Mouse (Mus musculus) thymus, adult 18-20 months (tissue): Measurements from ENCODE around the gene Gys1.
A peak's percentile ranks its signal among the peaks of the same experiment; 100 is the strongest.
"Not testable (repeated sequence)": the region's sequence is repeated elsewhere in the genome, so short reads cannot be mapped to it uniquely, and the experiment has no call there.

Source experiments
- DNase-seq, 2 experiments: peaks; one replicate each; pipeline ENCODE4 v3.0.0; 2022; ENCODE audit warnings: mixed read lengths in 2 of 2

Gene Gys1

DNA sequence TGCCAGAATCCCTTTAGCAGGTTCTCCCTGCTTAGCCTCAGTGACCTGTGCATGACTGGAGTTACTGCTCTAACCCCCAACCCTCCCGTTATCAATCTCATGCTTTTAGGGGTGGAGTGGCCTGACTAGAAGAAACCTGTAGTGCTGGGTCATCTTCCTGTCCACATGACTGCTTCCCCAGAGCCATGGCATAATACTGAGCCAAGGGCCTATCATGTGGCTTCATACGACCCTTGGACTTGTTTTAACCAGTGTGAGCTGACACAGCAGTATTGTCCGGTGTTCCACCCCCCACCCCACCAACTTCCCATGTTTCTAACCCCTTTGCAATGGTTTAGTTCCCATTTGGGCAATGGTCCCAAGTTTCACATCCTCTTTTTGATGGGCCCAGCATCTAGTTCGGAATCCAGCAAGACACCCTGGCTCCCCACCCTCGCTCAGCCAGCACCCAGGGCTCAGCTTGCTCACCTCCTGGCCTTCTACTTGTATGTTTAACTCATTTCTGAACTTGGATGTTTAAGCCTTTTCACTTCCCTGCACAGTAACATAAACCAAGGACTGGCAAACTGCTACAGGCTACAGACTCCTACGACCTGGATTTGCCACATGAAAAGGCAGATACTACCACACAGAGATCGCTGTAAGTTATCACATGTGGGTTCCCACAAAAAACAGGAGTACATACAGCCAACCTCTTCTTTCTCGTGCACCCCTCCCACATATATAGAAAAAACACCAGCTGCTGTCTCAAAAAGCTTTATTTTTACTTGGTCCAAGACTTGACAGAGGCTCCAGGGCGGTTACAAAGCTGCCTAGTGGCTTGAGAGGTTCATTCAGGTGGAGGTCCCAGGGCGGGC, 22.8 kb downstream of the Gys1 start:
- DNase-seq: no peak

GRCm38 (mm10) chr7:45458748-45459563, 24.3 kb downstream of the Gys1 start:
- peak; percentile 66 to 74 for DNase-seq

DNA sequence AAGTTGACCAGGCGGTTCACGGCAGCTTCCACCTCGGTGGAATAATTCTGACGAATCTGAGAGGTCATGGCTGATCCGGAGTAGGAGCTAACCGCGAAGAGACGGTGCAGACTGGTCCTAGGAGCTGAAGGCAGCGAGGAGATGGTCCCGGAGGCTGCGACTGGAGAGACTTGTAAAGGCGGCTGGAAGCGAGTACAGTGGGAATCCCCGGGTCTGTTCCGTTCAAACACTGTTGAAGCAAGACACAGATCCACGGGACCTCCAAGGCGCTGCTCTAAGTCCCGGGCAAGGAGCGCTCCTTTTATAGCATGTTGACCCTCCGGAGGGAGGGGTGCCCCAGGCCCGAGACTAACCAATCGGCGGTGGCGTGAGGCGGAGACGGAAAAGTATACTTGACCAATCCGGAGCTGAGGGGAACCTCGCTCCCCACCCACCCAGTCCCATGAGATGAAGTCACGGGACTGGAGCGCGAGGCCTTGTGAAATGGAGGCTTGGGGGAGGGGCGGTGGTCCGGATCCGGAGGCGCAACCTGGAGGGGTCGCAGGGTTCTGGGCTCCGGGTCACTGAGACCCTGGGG, 25.0 kb downstream of the Gys1 start, which contains the start of gene Ftl1:
Ftl1 (minus strand) TSS at position 321 of the 577 bp plus-strand sequence.
- DNase-seq: peak; percentile 96 to 98

DNA sequence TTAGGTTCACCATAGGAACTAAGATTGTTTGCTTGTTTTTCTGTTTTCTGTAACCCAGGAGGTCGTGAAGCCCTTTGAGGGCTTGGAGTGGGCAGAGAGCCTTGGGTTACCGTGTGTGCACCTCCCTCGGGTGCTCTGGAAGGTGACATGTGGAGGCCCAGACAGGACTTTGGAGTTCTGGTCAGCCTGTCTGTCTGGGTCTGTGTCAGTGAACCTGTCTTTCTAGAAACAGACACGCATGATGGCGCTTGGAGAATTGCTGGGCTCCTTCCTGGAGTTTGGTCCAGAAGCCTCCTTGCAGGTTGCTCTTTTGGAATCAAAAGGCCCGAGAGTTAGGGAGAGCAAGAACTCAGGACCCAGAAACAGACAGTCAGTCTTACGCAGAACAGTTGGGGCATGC, 25.7 kb downstream of the Gys1 start:
- no peak for DNase-seq

DNA sequence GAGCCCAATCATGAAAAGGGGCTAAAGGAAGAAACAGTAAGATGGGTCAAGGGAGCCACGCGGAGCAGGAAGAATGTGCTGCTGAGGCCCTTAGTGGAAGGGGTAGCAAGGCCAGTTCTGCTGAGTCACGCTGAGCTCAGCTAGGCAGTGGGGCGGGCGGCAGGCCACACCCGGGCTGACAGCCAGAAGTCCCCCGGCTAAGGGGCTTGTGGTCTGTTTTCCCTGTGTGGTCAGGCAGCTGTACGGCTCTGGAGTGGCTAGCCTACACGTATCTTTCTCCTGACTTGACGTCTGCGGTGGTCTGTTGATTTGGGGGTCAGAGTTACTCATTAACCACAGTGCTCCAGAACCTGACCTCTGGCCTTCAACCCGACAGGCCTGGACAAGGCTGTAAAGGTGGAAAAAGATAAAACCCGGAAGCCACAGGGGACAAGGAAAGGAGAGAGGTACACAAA, 26.2 kb downstream of the Gys1 start:
- DNase-seq: no peak

DNA sequence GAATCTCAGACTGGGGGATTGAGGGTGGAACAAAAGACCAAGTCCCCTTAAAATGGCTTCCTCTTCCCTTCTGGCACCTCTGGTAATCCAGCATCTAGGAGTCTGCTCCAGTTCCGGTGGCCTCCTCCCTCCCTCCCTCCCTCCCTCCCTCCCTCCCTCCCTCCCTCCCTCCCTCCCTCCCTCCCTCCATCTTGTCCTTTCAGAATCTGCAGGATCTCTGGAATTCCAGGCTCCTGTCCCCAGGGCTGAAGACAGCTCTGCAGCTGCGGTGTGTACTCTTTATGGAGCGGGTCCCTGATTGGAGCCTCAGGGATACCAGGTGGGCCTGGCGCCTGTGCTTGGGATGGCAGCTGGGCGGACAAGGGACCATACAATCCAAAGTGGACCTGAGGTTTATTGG, 26.7 kb downstream of the Gys1 start:
- no peak for DNase-seq

GRCm38 (mm10) chr7:45461781-45462180, 27.1 kb downstream of the Gys1 start:
- no peak for DNase-seq

DNA sequence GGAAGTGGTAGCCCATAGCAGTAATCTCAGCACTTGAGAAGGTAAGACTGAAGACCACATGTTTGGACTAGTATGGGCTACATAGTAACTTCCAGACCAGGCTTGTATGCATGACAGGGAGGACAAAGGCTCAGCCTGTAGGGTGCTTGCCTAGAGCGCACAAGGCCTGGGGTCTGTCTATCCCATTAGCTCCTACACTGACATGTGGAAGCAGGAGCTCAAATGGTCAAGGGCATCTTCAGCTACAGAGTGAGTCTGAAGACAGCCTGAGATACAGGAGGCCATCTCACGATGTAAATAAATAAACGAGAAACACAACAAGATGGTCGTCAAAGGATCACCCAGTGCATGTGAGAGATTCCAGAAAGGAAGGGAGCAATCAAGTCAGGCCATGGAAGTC, 27.7 kb downstream of the Gys1 start:
- no peak for DNase-seq

DNA sequence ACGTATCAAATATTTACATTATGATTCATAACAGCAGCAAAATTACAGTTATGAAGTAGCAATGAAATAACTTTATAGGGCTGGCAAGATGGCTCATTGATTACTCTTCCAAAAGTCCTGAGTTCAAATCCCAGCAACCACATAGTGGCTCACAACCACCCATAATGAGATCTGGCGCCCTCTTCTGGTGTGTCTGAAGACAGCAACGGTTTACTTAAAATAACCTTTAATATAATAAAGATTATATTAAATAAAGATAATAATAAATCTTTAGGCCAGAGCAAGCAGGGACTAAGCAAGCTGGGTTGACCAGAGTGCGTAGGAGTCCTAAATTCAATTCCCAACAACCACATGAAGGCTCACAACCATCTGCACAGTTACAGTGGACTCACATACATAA, 28.2 kb downstream of the Gys1 start:
- not testable (repeated sequence) for DNase-seq

DNA sequence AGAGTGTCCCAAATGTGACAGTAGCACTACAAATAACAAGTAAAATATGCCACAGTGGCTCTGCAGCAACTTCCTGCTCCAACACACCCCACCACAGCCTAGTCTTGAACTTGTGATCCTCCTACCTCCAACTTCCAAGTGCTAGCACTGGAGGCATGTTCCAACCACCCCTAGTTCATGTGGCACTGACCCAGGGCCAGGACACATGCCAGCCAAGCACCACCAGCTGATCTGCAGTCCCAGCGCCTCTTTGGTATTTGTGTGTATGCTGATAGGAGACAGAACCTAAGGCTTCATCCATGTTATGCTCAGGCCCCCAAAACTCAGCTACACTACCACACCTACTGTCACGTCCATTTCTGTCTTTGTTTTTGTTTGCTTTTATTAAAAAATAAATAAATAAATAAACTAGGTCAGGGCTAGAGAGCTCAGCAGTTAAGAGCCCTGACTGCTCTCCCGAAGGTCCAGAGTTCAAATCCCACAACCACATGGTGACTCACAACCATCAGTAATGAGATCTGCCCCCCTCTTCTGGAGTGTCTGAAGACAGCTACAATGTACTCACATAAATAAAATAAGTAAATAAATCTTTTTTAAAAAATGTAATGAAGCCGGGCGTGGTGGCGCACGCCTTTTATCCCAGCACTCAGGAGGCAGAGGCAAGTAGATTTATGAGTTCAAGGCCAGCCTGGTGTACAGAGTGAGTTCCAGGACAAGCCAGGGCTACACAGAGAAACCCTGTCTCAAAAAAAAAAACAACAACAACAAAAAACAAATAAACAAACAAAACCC, 29.5 kb downstream of the Gys1 start:
- DNase-seq: no peak

- no peak for DNase-seq
These were observed 30.5 kb downstream of the Gys1 start for GRCm38 (mm10) chr7:45465112-45465511.

GRCm38 (mm10) chr7:45465549-45465948, 30.9 kb downstream of the Gys1 start:
- DNase-seq: peak in 1 of 2 experiments; percentile 35

DNA sequence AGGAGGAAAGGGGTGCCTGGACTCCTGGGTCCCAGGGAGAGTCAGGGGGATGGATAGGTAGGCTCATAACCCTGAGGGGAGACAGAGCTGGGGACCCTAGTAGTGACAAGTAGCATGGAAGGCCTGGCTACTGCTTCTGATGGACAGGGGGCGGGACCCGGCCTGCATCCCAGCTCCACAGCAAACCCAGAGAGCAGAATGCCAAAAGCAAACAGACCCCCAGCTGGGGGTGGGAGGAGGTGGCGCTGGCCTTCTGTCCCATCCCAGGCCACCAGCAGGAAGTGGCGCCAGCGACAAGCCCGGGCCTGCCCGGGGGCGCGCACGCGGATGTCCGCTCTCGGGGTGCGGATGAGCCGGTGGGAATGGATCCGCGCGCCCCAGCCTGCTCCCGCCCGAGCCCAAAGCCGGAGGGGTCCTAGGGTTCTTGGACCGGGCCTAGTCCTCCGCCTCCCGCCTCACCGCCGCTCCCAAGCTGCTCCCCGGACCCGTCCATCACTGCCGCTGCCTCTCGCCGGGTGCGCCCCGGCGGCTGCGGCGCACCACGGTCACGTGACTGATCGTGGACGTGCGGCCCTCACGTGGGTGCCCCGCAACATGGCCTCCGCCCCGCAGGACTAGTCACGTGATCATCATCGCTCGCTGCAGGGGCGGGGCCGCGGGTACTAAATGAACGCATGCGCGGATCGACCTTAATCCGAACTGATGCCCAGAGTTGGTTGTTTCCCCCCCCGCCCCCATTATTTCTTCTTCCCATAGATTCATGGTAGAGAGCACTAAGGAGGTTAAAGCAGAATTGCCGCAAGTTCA, 31.8 kb downstream of the Gys1 start, which contains the start of gene Bax:
Bax (minus strand) TSS at position 616 of the 807 bp plus-strand sequence.
- DNase-seq: peak; percentile 81 to 86

- DNase-seq: no peak
These were observed 32.5 kb downstream of the Gys1 start for GRCm38 (mm10) chr7:45467090-45467670.

DNA sequence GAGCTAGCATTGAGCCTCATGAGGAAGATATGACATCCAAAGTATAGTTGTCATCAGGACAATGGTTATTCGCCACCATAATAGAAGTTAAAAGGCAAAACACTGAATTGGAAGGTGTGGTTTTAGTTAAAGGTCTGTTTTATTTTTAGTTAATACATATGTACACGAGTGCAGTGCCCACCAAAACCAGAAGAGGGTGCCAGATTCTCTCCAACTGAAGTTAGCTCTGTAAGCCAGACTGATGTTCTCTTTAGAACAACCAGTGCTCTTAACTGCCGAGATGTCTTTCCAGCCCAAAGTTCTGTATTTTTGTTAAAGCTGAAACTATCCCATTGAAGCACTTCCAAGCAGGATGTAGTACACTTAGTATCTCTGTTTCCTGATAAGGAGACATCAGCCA, 36.2 kb downstream of the Gys1 start:
- DNase-seq: no peak

DNA sequence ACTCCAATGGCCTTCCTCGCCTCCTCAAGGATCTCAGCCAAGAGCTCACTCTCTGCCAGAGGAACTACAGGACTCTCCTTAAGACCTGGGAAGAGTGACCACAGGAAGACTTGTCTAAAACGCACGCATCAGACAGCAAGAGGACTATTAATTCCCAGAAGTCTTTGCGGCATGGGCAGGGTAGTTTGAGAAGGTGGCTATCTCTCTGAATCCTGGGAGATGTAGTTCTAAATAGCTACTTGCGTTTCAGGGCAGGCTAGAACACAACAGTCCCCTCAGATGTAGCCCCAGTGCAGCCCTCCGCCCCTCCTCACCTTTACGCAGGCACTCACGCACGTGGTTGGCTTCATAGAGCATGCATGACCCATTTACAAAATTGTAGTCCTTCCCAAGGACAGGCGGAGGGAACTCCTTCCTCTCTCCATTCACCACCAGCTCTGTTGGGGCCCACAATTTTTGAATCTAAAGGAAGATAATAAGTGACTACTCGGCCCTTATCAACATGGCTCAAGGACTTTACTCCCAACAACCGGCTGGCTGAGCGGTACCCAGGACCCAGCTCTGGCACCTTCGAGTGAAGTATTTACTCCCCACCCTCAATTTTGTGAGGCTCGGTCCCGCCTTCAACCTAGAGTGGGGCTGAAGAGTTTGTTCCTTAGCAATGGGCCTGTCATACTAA, 40.8 kb downstream of the Gys1 start:
- DNase-seq: no peak

DNA sequence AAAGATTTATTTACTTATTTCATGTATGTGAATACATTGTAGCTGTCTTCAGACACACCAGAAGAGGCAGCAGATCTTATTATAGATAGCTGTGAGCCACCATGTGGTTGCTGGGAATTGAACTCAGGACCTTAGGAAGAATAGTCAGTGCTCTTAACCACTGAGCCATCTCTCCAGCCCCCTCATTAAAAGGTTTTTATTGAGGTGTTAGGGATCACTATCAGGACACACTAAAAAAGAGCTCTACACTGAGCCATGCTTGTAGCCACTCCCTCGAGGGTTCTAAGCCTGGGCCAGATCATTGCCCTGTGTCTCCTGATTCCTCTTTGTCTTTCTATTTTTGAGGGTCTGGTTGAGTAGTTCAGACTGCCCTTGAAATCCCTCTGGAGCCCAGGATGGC, 41.8 kb downstream of the Gys1 start:
- DNase-seq: no peak

- DNase-seq: no peak
These were observed 42.4 kb downstream of the Gys1 start for GRCm38 (mm10) chr7:45477003-45477402.

DNA sequence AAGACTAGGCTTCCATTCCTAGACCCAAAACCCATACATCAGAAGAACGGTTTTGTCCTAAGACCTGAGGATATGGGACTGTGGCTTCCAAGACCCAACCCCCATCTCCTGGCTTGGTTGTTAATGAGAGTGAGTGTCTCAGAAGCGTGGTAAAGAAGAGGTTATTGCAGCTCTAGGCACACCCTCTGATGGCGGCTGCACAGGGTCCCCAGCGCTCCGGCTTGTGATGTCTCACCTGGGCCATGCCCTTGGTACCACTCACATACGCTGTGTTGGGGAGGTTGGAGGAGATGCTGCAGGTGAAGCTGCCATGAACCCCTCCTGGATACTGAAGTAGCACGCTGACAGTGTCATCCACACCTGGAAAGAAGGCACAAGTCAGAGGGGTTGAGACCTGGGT, 44.1 kb downstream of the Gys1 start:
- no peak for DNase-seq

DNA sequence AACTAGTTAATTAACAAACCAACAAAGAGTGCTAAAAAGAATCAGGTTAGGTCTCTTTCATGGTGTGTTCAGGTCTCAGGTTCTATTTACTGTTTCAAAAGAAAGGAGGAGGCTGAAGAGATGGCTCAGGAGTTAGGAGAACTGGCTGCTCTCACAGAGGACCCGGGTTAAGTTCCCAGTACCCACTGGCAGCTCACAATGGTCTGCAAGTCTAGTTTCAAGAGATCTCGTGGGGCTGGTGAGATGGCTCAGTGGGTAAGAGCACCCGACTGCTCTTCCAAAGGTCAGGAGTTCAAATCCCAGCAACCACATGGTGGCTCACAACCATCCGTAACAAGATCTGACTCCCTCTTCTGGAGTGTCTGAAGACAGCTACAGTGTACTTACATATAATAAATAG, 45.7 kb downstream of the Gys1 start:
- not testable (repeated sequence) for DNase-seq
